Mouse (Mus musculus) urinary bladder, postnatal 4 days (tissue): Measurements from ENCODE around the gene Leng8.

ENCODE experiments used
- DNase-seq, 2 experiments: peaks; one replicate each; pipeline ENCODE4 v3.0.0; 2021 to 2022; ENCODE audit warnings: low spot score in 2 of 2

Gene Leng8

DNA sequence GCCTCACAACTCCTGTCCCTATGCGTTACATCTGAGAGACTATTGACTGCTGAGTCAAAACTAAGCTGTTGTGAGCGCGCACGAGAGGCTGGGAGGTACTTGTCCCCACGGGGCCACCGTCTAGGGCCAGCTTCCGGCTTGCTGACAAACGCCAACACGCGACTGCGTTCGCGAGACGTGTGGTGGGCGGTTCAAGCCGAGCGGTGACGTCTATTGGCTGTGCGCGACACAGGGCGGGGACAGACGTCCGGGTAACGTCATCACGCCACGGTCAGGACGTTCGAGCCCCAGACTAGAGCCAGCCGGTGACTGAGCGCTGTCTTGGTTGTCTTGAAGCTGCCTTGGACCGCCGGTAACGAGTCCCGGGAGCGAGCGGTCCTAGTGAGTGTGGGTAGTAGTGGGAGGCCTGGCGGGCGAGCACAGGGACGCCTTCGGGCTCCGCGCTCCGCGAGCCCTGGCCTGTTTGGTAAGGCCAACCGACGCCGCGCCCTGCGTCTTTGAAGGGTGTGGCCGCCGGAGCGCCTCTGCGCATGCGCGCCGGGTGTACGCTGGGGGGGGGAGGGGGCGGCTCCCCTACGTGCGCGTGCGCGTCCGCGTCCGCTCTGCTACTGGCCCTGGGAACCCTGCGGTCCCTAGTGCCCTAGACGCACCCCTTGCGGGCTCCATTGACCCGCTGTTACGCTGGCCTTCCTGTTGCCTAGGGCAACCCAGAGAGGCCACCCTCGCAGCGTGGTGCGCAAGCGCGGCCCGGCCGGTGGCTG is at the start of gene Leng8:
Leng8 (plus strand) TSS at position 269 of the 761 bp plus-strand sequence.
- DNase-seq = peak; percentile 99

DNA sequence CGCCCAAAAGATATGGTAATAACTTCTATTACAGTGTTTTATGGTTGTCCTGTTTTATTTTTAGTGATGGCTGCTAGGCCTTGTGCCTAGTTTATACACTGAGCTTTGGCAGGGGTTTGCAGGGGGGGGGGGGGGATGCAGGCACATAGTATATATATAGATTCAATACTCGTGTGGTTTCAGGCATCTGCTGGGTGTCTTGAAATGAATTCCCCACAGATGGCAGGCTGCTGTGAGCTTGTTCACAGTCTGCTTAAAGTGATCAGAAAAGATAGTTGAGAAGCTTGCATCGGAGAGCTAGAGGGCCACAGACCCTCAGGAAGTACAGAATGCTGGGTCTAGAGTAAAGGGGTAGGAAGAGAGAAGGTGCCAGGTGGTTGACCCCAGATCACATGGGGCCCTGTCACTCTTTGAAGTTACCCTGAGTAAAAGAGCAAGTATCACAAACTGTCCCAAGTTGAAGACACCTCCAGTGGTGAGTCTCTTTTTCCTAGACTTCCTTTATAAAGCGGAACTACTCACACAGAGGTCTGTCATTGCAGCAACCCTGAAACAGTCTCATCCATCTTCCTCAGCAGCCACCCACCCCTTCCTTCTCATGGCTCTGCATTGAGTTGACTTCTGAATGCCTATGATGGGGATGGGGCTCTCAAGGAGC is 49.5 kb upstream of the Leng8 start:
- no peak for DNase-seq

GRCm38 (mm10) chr7:4087896-4088480 is 48.9 kb upstream of the Leng8 start:
- no peak for DNase-seq

DNA sequence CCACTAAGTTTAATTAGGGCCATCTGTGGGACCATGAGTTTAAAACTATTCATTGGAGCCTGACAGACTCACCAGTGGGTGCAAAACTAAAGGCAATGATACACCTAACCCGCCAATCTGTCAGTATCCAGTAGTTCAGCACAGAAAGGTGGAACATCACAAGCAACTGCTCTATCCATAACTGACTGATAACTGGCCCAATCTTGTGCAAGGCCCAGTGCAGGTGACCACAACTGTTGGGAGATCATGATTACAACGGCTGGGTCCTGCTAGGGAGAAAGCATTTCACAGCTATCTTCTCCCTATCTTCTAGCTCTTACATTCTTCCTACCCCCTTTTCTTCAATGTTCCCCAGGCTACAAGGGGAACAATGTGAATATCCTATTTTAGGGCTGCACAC is 48.2 kb upstream of the Leng8 start:
- DNase-seq = no peak

DNA sequence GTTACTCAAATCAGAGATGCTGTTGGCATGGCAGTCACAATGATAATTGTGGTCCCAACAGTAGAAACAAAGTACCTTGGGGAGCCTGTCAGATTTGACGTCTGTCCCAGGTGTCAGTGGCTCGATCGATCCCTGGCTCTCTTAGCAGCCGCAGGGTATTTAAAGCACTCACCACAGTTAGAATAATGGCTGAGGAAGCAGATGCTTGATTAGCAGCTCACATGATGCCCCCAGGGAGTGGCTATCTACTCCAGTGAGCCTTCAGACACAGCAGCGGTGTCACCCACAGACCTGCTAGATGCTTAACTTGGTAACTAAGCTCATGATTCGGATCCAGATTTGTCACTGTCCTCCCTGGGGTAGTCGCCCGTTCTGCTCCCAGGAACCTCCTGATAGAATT is 45.7 kb upstream of the Leng8 start:
- no peak for DNase-seq

- no peak for DNase-seq
These were observed 38.5 kb upstream of the Leng8 start for GRCm38 (mm10) chr7:4098301-4098700.

DNA sequence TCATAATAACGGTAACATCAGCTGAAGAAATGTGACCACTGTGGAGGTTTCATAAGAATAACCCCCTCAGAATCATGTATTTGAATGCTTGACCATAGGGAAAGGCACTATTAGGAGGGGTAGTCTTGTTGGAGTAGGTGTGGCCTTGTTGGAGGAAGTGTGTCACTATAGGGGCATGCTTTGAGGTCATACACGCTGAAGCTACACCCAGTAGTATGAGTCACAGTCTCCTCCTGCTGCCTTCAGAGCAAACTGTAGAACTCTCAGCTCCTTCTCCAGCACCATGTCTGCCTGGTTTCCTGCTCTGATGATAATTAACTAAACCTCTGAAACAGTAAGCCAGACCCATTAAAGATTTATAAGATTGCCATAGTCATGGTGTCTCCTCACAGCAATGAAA is 38.0 kb upstream of the Leng8 start:
- DNase-seq = no peak

DNA sequence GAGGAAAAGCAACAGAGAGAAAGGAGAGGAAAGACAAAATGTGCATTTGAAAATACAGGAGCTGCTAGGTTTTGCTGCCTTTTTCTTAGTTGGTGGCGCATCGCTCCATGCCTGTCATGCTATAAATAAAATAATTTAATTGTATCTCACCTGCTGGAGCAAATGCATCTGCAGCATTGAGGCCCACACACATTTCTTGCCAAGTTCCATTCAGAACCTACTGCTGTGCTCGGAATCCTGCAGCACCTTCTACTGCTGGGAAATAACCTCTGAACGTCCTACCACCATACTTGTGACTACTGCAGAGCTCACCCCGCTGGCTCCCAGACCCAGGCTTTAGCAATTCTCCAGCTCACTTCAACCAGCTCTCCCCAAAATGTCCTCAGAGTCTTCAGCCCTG is 35.7 kb upstream of the Leng8 start:
- no peak for DNase-seq

DNA sequence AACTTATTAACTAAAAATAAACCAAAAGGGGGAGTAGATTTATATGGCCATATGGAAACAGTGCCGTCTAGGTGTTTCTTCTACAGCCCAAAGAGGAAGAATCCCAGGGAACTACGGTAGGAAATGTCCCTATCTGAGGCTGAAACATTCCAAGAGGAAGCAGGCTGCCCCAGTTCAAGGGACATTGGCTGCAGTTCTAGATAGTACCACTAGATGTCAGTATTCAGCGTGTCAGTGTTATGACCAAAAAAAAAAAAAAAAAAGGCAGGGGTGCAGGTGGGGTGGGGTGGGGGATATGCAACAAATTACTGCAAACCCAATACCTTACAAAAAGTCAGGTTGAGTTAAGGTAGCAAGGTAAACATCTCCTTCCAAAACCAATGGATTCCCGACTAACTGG is 33.4 kb upstream of the Leng8 start:
- no peak for DNase-seq

- no peak for DNase-seq
These were observed 25.1 kb upstream of the Leng8 start for GRCm38 (mm10) chr7:4111766-4112165.

DNA sequence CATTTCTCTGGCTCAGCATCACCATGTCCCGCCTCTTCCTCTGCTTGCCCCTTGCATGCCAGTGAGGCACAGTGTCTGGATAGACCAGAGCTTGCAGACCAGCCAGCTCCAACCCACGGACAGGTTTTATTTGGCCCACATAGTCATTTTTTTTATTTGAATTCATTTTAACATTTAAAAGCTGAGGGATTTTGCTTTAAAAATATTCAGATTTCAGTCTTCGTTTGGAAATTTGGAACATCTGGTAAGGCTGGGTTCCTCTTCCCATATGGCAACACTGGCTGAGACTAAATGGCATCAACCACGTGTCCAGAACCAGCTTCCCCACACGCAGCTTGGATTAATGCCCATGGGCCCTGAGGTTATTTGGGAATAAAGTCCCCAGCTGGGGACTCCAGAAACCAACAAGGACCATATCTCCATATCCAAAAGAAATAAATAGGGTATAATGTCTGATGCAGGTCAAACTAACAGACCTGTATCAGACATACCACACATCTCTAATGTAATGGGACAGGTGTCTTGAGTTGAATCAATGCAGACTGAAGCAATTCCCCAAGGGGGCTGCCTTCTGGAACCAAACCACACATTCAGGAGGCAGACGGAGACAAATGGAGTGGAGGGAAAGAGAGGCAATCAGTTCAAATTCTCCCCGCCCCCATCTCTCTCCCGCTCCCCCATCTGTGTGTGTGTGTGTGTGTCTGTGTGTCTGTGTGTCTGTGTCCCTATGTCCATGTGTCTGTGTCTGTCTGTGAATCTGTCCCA is 19.6 kb upstream of the Leng8 start:
- no peak for DNase-seq

DNA sequence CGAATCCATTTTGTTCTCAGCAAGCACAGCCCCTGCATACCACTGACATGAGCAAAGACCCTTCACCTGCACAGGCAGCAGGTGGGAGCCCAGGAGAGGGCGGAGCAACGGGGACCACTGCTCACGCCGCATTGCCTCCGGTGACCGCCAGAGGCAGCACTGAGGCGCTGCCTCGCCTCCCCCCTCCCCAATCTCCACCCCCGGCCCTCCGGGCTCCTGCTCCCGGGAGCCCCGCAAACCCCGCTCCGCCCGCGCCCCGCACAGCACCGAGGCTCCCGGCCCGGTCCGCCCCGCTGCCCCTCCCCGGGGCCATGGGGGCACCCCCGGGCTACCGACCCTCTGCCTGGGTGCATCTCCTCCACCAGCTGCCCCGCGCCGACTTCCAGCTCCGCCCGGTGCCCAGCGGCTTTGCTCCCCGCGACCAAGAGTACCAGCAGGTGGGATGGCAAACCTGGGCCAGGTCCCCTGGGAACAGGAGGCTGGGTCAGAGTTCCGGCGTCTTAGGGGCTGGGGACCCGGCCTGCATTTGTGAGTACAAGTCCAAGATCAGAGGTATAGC is 17.4 kb upstream of the Leng8 start, which contains the start of gene Ttyh1:
Ttyh1 (plus strand) TSS at position 65 of the 559 bp plus-strand sequence.
- no peak for DNase-seq

- DNase-seq = no peak
These were observed 16.6 kb upstream of the Leng8 start for GRCm38 (mm10) chr7:4119976-4120921.

GRCm38 (mm10) chr7:4122076-4122768 is 14.6 kb upstream of the Leng8 start:
- no peak for DNase-seq

- no peak for DNase-seq
These were observed 14.1 kb upstream of the Leng8 start for GRCm38 (mm10) chr7:4122783-4123182.

DNA sequence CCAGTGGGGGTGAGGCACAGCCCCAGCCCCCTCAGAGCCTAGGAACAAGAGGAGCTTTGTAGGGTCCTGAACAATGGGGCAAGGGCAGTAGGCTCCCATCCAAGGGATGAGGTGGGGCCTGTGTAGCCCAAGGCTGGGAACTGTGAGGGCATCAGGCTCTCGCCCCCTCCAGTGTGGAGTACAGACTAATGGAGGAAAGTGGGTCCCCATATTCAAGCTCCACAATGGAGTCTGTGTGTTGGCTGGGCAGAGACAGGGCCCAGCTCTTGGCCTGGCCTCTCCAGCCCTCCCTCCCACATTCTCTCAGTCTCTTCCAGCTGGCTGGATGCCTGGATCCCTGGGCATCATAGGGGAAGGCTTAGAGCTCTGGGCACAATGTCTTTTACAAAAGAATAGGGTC is 13.1 kb upstream of the Leng8 start:
- DNase-seq = no peak

GRCm38 (mm10) chr7:4124315-4124759 is 12.5 kb upstream of the Leng8 start:
- DNase-seq = no peak

GRCm38 (mm10) chr7:4124856-4125255 is 12.0 kb upstream of the Leng8 start:
- no peak for DNase-seq

DNA sequence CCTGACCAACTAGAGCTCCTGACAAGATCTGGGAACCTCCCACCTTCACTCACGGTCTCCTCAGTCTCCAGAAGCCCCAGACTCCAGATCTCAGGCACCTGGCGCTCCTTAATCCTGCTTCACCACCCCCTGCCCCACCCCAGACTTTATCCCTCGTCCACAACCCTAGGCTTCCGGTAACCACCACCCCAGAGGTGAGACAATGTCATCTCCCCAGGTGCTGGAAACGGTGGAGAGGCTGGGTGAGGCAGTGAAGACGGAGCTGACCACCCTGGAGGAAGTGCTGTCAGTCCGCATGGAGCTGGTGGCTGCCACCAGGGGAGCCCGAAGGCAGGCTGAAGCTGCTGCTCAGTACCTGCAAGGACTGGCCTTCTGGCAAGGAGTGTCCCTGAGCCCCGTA is 11.5 kb upstream of the Leng8 start:
- DNase-seq = no peak
